Mouse (Mus musculus) heart, adult 18-20 months (tissue): ENCODE data around the gene Stat1. TPM values are rescaled to one million over a fixed set of nuclear protein-coding genes. Genes with fewer than 3 reads are reported as not detected.

Experiments
- DNase-seq, 2 experiments: peaks; one replicate each; pipeline ENCODE4 v3.0.0; 2021 to 2022; ENCODE audit warnings: mixed read lengths in 1 of 2
- long read RNA-seq, 2 experiments: library from polyadenylated mRNA; stranded (forward); transcript quantifications; one replicate each; pipeline ENCODE4 v2.0.0; 2021
- total RNA-seq, 2 experiments: library from RNA; stranded (reverse); gene quantifications; 2 replicates each; pipeline ENCODE4 v1.2.3; 2021

The Stat1 gene
- total RNA-seq: 10 to 100 TPM; 31.9 to 39.9 TPM
- long read RNA-seq, experiment 1, full-length matches to known transcripts: 18 of 32 reads
- long read RNA-seq, experiment 1, partial matches to known transcripts: 7 of 32 reads
- long read RNA-seq, experiment 1, other reads (novel, unspliced or antisense): 7 of 32 reads
- long read RNA-seq, experiment 2, full-length matches to known transcripts: 5 of 8 reads
- long read RNA-seq, experiment 2, partial matches to known transcripts: 1 of 8 reads
- long read RNA-seq, experiment 2, other reads (novel, unspliced or antisense): 2 of 8 reads

GRCm38 (mm10) chr1:52118860-52119591 is at the start of gene Stat1:
TSS of gene Stat1 (plus strand) at chr1:52119440.
- DNase-seq: peak; percentile 89 to 92

GRCm38 (mm10) chr1:52079724-52080367 is 39.4 kb upstream of the Stat1 start:
- no peak for DNase-seq

GRCm38 (mm10) chr1:52080375-52080774 is 38.9 kb upstream of the Stat1 start:
- no peak for DNase-seq

- no peak for DNase-seq
Observed at GRCm38 (mm10) chr1:52086236-52086635, 33.0 kb upstream of the Stat1 start.

GRCm38 (mm10) chr1:52087128-52087527 is 32.1 kb upstream of the Stat1 start:
- DNase-seq: no peak

- DNase-seq: no peak
Observed at GRCm38 (mm10) chr1:52088634-52089033, 30.6 kb upstream of the Stat1 start.

GRCm38 (mm10) chr1:52098618-52099232 is 20.5 kb upstream of the Stat1 start:
- peak; percentile 23 to 54 for DNase-seq

- DNase-seq: peak in 1 of 2 experiments; percentile 21
Observed at GRCm38 (mm10) chr1:52100496-52100895, 18.7 kb upstream of the Stat1 start.

- no peak for DNase-seq
Observed at GRCm38 (mm10) chr1:52102795-52103194, 16.4 kb upstream of the Stat1 start.

GRCm38 (mm10) chr1:52107206-52107605 is 12.0 kb upstream of the Stat1 start:
- DNase-seq: no peak

- DNase-seq: no peak
Observed at GRCm38 (mm10) chr1:52111217-52111616, 8.0 kb upstream of the Stat1 start.

GRCm38 (mm10) chr1:52112301-52112700 is 6.9 kb upstream of the Stat1 start:
- peak in 1 of 2 experiments; percentile 33 for DNase-seq

GRCm38 (mm10) chr1:52113067-52113665 is 6.1 kb upstream of the Stat1 start:
- DNase-seq: no peak

- DNase-seq: peak; percentile 98 to 99
Observed at GRCm38 (mm10) chr1:52113666-52114069, 5.6 kb upstream of the Stat1 start.

- DNase-seq: peak; percentile 27 to 45
Observed at GRCm38 (mm10) chr1:52116441-52116840, 2.8 kb upstream of the Stat1 start.

GRCm38 (mm10) chr1:52117777-52118176 is 1.5 kb upstream of the Stat1 start:
- no peak for DNase-seq

- DNase-seq: no peak
Observed at GRCm38 (mm10) chr1:52119691-52120090, 451 bp downstream of the Stat1 start.

GRCm38 (mm10) chr1:52120191-52120590 is 951 bp downstream of the Stat1 start:
- no peak for DNase-seq

GRCm38 (mm10) chr1:52121052-52121451 is 1.8 kb downstream of the Stat1 start:
- DNase-seq: no peak

- no peak for DNase-seq
Observed at GRCm38 (mm10) chr1:52124818-52125217, 5.6 kb downstream of the Stat1 start.

GRCm38 (mm10) chr1:52127350-52127749 is 8.1 kb downstream of the Stat1 start:
- no peak for DNase-seq

- no peak for DNase-seq
Observed at GRCm38 (mm10) chr1:52129794-52130193, 10.6 kb downstream of the Stat1 start.
